Mouse (Mus musculus): ENCODE results near the gene Gm10647.
"Not testable (repeated sequence)": the region's sequence is repeated elsewhere in the genome, so short reads cannot be mapped to it uniquely, and the experiment has no call there.

Gene Gm10647

DNA sequence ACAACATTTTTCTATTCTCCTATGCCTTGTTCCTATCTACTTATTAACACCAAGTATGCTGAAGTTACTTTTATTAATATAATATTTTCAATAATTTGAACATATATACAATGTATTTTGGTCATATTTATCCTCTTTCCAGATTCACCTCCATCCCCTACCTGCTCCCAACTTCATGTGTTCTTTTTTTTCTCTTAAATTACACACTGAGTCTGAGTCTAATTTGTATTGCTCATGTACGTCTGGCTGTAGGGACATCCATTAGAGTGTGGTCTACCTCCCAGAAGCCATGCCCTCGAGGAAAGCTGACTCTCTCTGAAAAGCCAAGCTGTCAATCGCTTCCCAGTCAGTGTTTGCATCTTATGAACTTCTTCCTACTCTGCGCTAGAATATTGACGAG is at the start of gene Gm10647:
Gene Gm10647 (plus strand): TSS at position 301 of the 400 bp plus-strand sequence.
- no peak for DNase-seq

- DNase-seq: no peak
These were observed 48.4 kb upstream of the Gm10647 start for GRCm38 (mm10) chr9:66748390-66748789.

- DNase-seq: no peak
These were observed 44.0 kb upstream of the Gm10647 start for GRCm38 (mm10) chr9:66752849-66753248.

GRCm38 (mm10) chr9:66760991-66761390 is 35.8 kb upstream of the Gm10647 start:
- DNase-seq: no peak

DNA sequence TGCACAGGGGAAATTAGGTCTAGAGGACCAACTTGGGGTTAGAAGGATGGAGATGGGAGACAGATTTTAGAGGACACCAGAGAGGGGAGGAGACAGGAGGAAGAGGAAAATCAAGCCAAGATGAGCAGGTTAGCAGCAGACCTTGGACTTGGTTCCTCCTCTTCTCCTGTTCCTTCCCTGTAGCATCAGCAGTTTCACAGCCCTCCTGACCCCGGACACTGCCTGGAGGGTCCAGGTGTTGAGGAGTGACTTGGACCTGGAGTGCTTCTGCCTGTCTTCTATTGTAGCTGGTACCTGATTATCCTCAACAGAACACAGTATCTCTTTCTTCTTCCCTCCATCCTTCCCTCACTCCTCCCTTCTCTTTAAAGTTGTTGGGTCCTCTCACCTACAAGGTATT is 28.1 kb upstream of the Gm10647 start:
- DNase-seq: no peak

DNA sequence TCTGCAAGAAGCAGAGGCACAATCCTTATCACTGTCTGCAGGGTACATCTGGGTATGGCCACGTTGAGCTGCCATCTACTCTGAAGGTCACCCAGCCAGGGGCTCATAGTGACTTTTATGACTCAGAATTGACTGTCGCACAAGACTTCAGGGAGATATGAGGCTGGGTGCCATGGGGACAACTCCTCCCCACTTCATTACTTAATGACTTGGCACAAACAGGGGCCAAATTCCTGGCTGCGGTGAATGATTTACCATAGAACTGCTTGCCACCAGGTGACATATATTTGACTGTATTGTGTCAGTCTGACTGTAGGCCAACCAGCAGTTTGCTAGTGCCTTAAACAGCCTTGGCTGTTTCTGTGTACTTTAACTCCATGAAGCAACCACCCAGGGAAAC is 27.6 kb upstream of the Gm10647 start:
- DNase-seq: no peak

DNA sequence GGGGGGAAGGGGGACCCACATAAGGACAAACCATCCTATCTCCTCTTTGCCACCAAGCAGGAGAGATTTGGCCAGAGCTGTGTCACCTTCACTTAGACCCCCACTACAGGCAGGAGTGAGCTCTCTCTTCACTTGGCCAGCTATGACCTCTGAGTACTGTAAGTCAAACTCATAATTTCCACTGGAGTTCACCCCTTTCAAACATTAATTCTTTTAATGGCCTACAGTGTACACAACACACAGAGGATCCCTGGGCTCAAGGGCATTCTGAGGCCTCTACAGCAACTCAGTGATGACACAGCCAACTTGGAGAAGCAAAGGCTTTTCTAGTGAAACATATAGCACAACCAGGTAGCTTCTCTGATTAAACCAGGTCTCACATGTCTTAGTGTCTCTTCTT is 26.1 kb upstream of the Gm10647 start:
- DNase-seq: no peak

- DNase-seq: not testable (repeated sequence)
These were observed 12.3 kb upstream of the Gm10647 start for GRCm38 (mm10) chr9:66784552-66784951.

GRCm38 (mm10) chr9:66787821-66788220 is 9.0 kb upstream of the Gm10647 start:
- DNase-seq: peak in 1 of 2 experiments; percentile 41

GRCm38 (mm10) chr9:66794629-66795463 is 2.0 kb upstream of the Gm10647 start:
- peak in 1 of 2 experiments; percentile 37 for DNase-seq

DNA sequence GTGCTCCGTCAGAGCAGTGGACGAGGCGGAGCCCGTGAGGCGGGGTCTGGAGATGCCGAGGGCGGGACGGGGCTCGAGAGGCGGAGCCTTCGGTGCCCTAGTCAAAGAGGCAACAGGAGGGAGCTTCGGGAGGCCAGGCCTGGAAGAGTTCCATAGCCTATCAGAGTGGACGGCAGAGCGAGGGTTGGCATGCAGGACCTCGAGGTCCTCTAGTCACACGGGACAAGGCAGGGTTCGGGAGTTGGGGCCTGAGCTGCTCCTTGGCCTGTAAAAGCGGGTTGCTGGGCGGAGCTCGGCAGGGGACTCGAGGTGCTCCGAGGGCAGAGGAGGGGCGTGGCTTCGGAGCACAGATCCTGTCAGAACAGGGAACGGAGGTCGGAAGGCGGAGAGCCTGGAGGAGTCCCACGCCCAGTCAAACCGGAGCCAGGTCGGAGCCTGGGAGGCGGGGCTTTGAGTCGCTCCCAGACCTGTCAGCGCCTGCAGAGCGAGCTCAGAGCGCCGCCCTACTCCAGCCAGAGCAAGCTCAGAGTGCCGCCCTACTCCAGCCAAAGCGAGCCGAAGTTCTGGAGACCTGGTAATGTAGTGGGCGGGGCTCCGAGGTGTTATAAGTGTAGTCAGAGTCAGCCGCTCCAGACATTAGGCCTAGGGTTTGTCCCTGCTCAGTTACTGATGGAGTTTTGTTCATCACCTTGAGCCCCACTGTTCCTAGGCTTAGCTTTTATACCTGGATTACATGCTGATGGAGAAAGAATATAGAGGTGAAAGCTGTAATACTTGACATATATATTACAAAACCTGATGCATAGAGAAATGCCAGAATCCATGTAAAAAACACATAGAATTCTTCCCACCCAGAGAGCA is 1.1 kb upstream of the Gm10647 start, which contains the start of gene Aph1b:
Gene Aph1b (minus strand): TSS at position 27 of the 861 bp plus-strand sequence.
- peak; percentile 97 to 98 for DNase-seq

GRCm38 (mm10) chr9:66801947-66802346 is 5.1 kb downstream of the Gm10647 start:
- DNase-seq: no peak

DNA sequence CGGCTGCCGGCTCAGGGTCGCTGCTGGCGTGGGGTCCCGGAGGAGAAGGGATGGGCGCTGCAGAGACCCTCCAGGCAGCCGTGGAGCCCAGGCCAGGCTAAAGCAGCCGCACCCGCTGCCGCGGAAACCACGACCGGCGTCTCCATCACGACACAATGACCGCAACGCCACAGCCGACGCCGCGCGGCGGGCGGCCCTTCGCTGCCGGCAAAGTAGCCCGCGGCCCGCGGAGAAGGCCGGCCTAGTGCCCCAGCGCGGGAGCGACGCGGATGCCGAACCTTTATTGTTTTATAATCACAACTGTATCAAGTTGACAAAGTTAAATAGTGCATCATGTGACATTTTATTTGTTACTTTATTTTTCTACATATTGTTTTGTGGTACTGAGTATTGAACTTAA is 9.1 kb downstream of the Gm10647 start:
- DNase-seq: not testable (repeated sequence)

GRCm38 (mm10) chr9:66813392-66813791 is 16.6 kb downstream of the Gm10647 start:
- DNase-seq: no peak

GRCm38 (mm10) chr9:66820996-66821395 is 24.2 kb downstream of the Gm10647 start:
- DNase-seq: no peak

DNA sequence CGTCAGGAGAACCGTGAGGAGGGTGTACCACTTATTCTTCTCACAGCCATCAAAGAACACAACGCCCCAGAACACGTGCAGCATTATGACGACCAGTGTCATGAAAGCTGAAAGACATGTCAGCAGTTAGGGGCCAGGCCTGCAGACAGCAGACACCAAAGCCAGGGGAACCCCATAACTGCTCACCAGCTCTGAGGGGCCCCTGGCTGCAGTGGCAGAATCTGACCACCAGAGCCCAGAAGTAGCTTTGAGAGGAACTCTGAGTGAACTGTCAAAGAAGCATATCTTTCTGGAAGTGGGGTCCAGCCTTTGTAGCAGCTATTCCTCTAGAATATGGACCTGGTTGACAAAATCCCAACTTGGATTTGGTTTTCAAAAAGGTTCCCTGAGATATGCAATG is 25.4 kb downstream of the Gm10647 start:
- DNase-seq: not testable (repeated sequence)

- DNase-seq: peak in 1 of 2 experiments; percentile 45
These were observed 29.2 kb downstream of the Gm10647 start for GRCm38 (mm10) chr9:66825990-66826389.

GRCm38 (mm10) chr9:66832366-66832908 is 35.6 kb downstream of the Gm10647 start:
- no peak for DNase-seq

GRCm38 (mm10) chr9:66833851-66834250 is 37.0 kb downstream of the Gm10647 start:
- DNase-seq: peak; percentile 20 to 30

DNA sequence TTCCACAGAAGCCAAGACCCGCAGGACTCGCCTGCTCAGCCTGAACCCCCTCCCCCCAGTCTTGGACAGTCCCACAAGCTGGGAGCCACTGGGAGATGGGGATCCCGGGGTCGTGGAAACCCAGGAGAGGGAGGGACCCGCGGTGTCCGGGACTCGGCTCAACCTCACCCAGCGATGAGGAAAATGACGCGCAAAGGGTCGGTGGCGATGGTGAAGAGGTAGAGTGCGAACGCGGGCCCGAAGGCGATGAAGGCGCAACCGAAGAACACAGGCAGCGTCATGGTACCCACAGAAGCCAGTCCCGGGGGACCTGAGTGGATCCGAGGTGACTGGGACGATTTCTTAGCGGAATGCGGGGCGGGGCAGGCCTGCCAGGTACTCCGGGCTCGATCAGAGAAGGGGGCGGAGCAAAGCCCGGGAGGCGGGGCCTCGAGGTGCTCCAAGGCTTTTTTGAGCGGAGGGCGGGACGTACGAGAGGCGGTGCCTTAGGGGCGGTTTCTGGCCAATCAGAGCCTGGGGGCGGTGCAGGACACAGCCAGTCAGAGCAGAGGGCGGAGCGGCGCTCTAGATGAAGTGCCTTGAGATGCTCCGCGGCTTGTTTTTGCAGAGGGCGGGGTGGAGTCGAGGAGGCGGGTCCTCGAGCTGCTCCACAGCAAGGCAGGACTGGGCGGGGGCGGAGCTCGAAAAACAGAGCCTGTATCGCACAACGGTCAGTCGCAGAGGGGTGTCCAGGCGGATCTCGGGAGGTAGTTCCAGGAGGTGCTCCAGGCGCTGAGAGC is 37.7 kb downstream of the Gm10647 start, which contains the start of gene Aph1c:
Gene Aph1c (minus strand): TSS at position 409 of the 779 bp plus-strand sequence.
- DNase-seq: peak; percentile 98 to 99

GRCm38 (mm10) chr9:66835097-66835480 is 38.2 kb downstream of the Gm10647 start:
- DNase-seq: no peak

DNA sequence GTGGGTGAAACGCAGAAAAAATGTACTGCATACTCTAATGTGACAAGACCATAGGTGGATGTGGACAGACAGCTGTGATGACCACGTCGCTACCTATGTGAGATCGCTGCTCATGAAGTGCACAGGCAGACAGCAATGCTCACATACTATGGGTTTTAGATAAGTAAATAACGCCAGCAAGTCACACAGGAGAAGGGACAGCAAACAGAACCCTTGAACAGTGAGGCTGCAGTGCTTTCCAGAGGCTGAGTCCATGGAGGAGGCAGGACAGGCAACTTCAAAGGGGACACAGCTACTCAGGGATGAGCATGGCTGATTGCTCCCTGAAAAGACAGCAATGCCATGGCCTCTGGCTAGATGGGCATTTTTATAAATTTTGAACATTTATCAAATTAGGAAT is 50.0 kb downstream of the Gm10647 start:
- no peak for DNase-seq

Data from cerebellum, postnatal 25 days (tissue).